Mouse (Mus musculus) erythroblast, embryonic 14.5 days (primary cell): ENCODE measurements at regions not wholly inside any gene's neighbourhood (a gene's known extent, or its start where the extent isn't known, plus 50 kb on each side); places are given as distances from the start of the nearest gene placed in this dataset.

Source experiments
- GATA1 ChIP-seq: IDR thresholded peaks from 2 replicates; pipeline ENCODE4 v1.6.1; 2012; ENCODE audit warnings: low read length, inconsistent platforms, mixed read lengths
- TAL1 ChIP-seq: IDR thresholded peaks from 3 replicates; pipeline ENCODE4 v1.6.1; 2012; ENCODE audit warnings: low read length, inconsistent platforms, mixed read lengths

GRCm38 (mm10) chr17:75696103-75696728, 144.5 kb upstream of the Fam98a start:
- no peak for TF ChIP-seq GATA1
- no peak for TF ChIP-seq TAL1
